Mouse (Mus musculus) E14TG2a.4 (cell line): Measurements from ENCODE around the gene Fga.

Source experiments
- CTCF ChIP-seq: conservative IDR thresholded peaks from 2 replicates; pipeline ENCODE4 v1.5.1; 2014; ENCODE audit warnings: low read length
- POU5F1 ChIP-seq: IDR thresholded peaks from 2 replicates; pipeline ENCODE4 v1.6.1; 2014; ENCODE audit warnings: low read length, borderline replicate concordance

- TF ChIP-seq CTCF = no peak
- no peak for TF ChIP-seq POU5F1
These were observed 25.9 kb upstream of the Fga start for GRCm38 (mm10) chr3:82999995-83000394.
